Mouse (Mus musculus) adipocyte (in vitro differentiated cells): Measurements from ENCODE around the gene Cnpy1.

Source experiments
- DNase-seq: peaks from one replicate; pipeline ENCODE4 v3.0.0-alpha.2; 2016; ENCODE audit warnings: low spot score

The Cnpy1 gene

GRCm38 (mm10) chr5:28191201-28192098 is 54.2 kb downstream of the Cnpy1 start:
- no peak for DNase-seq

- DNase-seq = no peak
Observed at GRCm38 (mm10) chr5:28179237-28179790, 66.3 kb downstream of the Cnpy1 start.

GRCm38 (mm10) chr5:28178322-28178721 is 67.3 kb downstream of the Cnpy1 start:
- no peak for DNase-seq

- DNase-seq = no peak
Observed at GRCm38 (mm10) chr5:28176585-28176984, 69.0 kb downstream of the Cnpy1 start.

GRCm38 (mm10) chr5:28176023-28176422 is 69.6 kb downstream of the Cnpy1 start:
- no peak for DNase-seq

GRCm38 (mm10) chr5:28175570-28175919 is 70.1 kb downstream of the Cnpy1 start:
- no peak for DNase-seq

GRCm38 (mm10) chr5:28174876-28175569 is 70.6 kb downstream of the Cnpy1 start:
- no peak for DNase-seq

GRCm38 (mm10) chr5:28174086-28174485 is 71.5 kb downstream of the Cnpy1 start:
- no peak for DNase-seq

GRCm38 (mm10) chr5:28173674-28174073 is 71.9 kb downstream of the Cnpy1 start:
- DNase-seq = no peak

- no peak for DNase-seq
Observed at GRCm38 (mm10) chr5:28172921-28173670, 72.5 kb downstream of the Cnpy1 start.

- DNase-seq = no peak
Observed at GRCm38 (mm10) chr5:28172261-28172920, 73.2 kb downstream of the Cnpy1 start.

- no peak for DNase-seq
Observed at GRCm38 (mm10) chr5:28171667-28172066, 73.9 kb downstream of the Cnpy1 start.

- no peak for DNase-seq
Observed at GRCm38 (mm10) chr5:28170892-28171291, 74.7 kb downstream of the Cnpy1 start.

GRCm38 (mm10) chr5:28170081-28170480 is 75.5 kb downstream of the Cnpy1 start:
- no peak for DNase-seq

GRCm38 (mm10) chr5:28169166-28169801 is 76.3 kb downstream of the Cnpy1 start:
- DNase-seq = no peak

- DNase-seq = no peak
Observed at GRCm38 (mm10) chr5:28168253-28169165, 77.1 kb downstream of the Cnpy1 start.

- no peak for DNase-seq
Observed at GRCm38 (mm10) chr5:28167611-28168252, 77.9 kb downstream of the Cnpy1 start.

GRCm38 (mm10) chr5:28166256-28167231 is 79.1 kb downstream of the Cnpy1 start:
- no peak for DNase-seq
